Mouse (Mus musculus): Measurements from ENCODE around the gene Gadd45g. TPM values are rescaled to one million over a fixed set of nuclear protein-coding genes. Genes with fewer than 3 reads are reported as not detected.
A peak's percentile ranks its signal among the peaks of the same experiment; 100 is the strongest.

Gadd45g gene
- polyA plus RNA-seq, 1 experiment = 66.9 TPM

DNA sequence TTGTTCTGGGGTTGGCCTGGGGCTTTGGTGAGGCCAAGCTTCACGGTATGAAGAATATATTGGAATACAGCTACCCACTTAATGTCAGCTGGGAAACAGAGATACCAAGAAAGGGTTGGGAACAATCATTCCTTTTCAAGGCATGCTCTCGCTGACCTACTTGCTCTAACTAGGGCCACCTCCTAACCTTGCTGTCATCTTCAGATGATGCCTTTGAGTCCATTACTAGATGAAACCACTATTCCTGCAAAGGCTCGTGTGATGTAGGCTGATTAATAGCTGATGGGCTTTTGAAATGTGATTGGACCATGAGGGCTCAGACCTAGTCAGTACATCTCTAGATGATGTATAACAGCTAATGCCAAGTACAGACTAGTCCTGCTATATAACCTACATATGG, 33.1 kb downstream of the Gadd45g start:
- no peak for TF ChIP-seq POLR2A (IDR thresholded peaks at IDR 0.05; ENCODE audit: low read depth, low read length)
- TF ChIP-seq CTCF (IDR thresholded peaks at IDR 0.05; ENCODE audit: borderline replicate concordance, insufficient read depth, low read length) = no peak
- no peak overlapping the region for H3K27ac ChIP-seq (ENCODE audit: insufficient read depth, low read length)
- H3K4me1 ChIP-seq (ENCODE audit: control insufficient read depth, insufficient read depth, low read length) = peaks cover 4% of the 10 kb centered on the region; the same call in 1 of the 2 replicates
- no peak overlapping the region for H3K4me3 ChIP-seq (ENCODE audit: insufficient read depth, low read length)

DNA sequence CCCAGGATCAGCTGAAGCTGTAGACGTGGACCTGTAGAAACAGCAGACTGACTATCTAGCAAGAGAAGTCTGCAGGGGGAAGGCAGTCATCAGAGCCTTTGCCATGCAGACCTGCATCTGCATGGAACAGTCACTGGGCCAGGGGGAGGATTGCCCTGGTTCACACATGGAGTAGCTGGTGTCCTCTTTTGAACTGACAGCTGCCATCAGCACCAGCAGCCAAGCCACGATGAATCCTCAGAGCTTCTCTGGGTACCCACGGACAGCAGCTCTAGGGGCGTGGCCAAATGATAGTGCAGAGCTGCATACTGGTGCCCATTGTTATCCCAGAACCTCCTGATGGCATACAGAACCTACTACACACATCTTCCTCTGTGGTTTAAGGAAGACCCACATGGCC, 33.5 kb downstream of the Gadd45g start:
- TF ChIP-seq POLR2A (IDR thresholded peaks at IDR 0.05; ENCODE audit: low read depth, low read length) (no peak), CTCF (IDR thresholded peaks at IDR 0.05; ENCODE audit: borderline replicate concordance, insufficient read depth, low read length) (no peak)
- Histone ChIP-seq H3K27ac (ENCODE audit: insufficient read depth, low read length) (no peak overlapping the region), H3K4me3 (ENCODE audit: insufficient read depth, low read length) (no peak overlapping the region), H3K4me1 (ENCODE audit: control insufficient read depth, insufficient read depth, low read length) (peaks cover 4% of the 10 kb centered on the region; the same call in 1 of the 2 replicates)

DNA sequence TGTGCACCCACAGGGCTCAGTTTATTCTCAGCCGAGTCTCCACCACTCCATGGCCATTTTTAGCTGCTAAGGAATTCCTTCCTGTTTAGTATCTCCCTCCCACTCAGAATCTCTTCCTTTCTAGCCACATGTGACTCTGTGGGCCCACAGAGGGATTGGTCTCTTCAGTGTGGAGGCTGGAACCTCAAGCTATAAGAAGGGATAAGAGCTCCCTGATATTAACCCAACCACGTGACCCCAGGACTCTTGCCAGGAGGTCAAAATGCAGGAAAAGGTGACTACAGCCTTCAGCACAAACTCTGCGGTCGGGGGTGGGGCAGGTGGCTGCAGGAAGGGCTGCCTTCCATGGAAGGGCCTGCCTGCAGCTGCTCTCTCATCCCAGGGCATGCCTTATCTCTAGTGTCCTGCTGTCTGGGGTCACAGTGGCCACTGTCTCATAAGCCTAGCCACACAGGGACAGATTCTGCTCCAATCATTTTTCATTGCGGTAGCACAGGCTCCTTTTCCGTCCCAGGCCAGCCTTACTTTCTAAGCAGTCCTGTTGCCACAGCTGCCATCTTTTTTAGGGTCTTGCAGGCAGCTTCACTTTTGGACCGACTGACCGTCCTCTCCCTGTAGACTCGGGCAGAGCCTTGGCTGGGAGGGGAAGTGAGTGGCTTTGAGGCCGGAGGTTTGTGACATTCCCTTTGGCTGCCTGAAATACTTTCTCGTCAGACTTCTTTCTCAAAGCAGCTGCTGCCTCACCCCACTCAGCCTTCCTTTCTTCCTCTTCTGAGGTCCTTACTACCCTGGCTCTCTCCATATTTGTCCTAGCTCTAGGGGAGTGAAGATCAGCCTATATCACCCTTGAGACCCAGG, 35.0 kb downstream of the Gadd45g start:
- TF ChIP-seq POLR2A (IDR thresholded peaks at IDR 0.05; ENCODE audit: low read depth, low read length) = no peak
- TF ChIP-seq CTCF (IDR thresholded peaks at IDR 0.05; ENCODE audit: borderline replicate concordance, insufficient read depth, low read length) = no peak
- H3K27ac ChIP-seq (ENCODE audit: insufficient read depth, low read length) = peak overlapping the region; percentile 15; the same call in 1 of the 2 replicates
- no peak overlapping the region for H3K4me3 ChIP-seq (ENCODE audit: insufficient read depth, low read length)
- peaks cover 12% of the 10 kb centered on the region; the same call in 1 of the 2 replicates for H3K4me1 ChIP-seq (ENCODE audit: control insufficient read depth, insufficient read depth, low read length)

DNA sequence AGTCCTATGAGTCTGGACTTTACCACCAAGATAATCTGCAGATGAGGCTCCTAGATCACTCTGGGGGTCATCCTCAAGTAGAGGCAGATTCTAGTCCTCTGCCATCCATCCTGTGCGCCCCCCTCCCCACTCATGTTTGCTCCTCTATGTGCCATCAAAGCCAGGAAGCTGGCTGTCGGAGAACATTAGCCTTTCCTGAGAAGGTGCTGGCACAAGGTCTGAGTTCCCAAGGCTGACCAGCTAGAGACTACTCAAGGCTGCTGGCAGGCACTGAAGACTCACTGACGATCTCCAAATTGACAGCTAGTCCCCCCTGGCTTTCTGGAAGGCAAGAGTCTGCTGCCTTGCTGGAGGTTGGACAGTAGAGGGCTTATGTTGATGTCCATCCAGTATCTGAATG, 35.7 kb downstream of the Gadd45g start:
- H3K27ac ChIP-seq (ENCODE audit: insufficient read depth, low read length) = peak overlapping the region; percentile 15; the same call in 1 of the 2 replicates
- no peak overlapping the region for H3K4me3 ChIP-seq (ENCODE audit: insufficient read depth, low read length)
- TF ChIP-seq POLR2A (IDR thresholded peaks at IDR 0.05; ENCODE audit: low read depth, low read length) (no peak), CTCF (IDR thresholded peaks at IDR 0.05; ENCODE audit: borderline replicate concordance, insufficient read depth, low read length) (no peak)

DNA sequence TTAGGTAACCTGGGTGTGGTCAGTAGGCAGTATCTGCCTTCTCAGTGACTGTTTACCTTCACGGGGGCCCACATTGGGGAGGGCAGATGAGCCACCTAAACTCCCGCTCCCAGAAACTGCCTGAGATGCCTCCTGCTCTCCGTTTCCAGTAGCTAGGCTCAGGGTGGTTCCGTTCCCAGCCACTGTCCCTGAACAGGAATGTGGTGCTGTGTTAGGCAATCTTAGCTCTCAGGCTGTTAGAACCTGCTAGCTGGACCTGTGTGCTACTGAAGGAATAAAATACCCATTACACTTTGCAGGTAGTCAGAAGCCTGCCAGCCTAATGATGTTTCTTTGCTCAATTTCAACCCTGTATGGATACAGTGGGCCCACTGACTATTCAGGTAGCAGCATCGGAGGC, 37.8 kb downstream of the Gadd45g start:
- no peak overlapping the region for H3K27ac ChIP-seq (ENCODE audit: insufficient read depth, low read length)
- no peak overlapping the region for H3K4me3 ChIP-seq (ENCODE audit: insufficient read depth, low read length)
- peaks cover 17% of the 10 kb centered on the region for H3K4me1 ChIP-seq (ENCODE audit: control insufficient read depth, insufficient read depth, low read length)
- no peak for TF ChIP-seq POLR2A (IDR thresholded peaks at IDR 0.05; ENCODE audit: low read depth, low read length)
- TF ChIP-seq CTCF (IDR thresholded peaks at IDR 0.05; ENCODE audit: borderline replicate concordance, insufficient read depth, low read length) = no peak

More for the DNA sequence above, 35.7 kb downstream of the Gadd45g start:
- H3K4me1 ChIP-seq (ENCODE audit: control insufficient read depth, insufficient read depth, low read length) = peaks cover 16% of the 10 kb centered on the region

DNA sequence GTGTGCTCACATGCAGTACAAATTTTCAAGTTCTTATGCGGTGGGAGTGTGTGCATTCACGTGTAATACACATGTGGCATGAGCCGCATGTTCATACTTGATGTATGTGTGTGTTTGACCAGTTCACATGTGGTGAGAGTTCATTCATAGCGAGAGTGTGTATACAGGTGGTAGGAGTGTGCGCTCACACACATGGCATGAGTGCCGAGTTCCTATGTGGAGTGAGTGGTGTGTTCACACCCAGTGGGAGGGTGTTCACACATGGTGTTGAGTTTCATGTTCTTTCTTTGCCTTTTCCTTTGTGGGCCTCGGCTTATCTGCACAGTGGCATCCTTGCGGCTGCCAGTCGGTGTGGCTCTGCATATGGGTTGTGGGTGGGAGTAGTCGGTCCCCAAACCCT, 39.1 kb downstream of the Gadd45g start:
- Histone ChIP-seq H3K4me1 (ENCODE audit: control insufficient read depth, insufficient read depth, low read length) (peaks cover 17% of the 10 kb centered on the region), H3K4me3 (ENCODE audit: insufficient read depth, low read length) (no peak overlapping the region), H3K27ac (ENCODE audit: insufficient read depth, low read length) (peak overlapping the region; percentile 99)
- TF ChIP-seq POLR2A (IDR thresholded peaks at IDR 0.05; ENCODE audit: low read depth, low read length) (0 out of 2 replicates have a peak, but pooled peaks have one; percentile 16), CTCF (IDR thresholded peaks at IDR 0.05; ENCODE audit: borderline replicate concordance, insufficient read depth, low read length) (no peak)

DNA sequence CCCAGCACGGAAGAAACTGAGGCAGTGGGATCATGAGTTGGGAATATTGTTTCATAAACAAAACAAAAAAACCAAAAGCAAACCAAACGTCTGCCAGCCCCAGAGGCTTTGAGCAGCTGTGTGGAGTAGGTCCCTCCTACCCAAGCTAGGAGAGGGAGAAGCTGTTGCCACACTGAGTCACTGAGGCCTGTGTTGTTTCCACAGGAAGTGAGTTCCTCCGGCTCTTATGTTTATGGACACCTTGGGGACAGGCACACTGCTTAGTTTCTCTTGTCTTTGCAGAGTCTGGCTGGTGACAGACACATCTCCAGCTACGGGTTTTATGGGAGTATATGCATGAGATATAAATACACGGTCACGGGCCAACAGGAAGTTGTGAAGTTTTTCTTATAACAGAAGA, 39.6 kb downstream of the Gadd45g start:
- Histone ChIP-seq H3K4me3 (ENCODE audit: insufficient read depth, low read length) (no peak overlapping the region), H3K4me1 (ENCODE audit: control insufficient read depth, insufficient read depth, low read length) (peaks cover 17% of the 10 kb centered on the region), H3K27ac (ENCODE audit: insufficient read depth, low read length) (peak overlapping the region; percentile 99)
- no peak for TF ChIP-seq POLR2A (IDR thresholded peaks at IDR 0.05; ENCODE audit: low read depth, low read length)
- no peak for TF ChIP-seq CTCF (IDR thresholded peaks at IDR 0.05; ENCODE audit: borderline replicate concordance, insufficient read depth, low read length)

DNA sequence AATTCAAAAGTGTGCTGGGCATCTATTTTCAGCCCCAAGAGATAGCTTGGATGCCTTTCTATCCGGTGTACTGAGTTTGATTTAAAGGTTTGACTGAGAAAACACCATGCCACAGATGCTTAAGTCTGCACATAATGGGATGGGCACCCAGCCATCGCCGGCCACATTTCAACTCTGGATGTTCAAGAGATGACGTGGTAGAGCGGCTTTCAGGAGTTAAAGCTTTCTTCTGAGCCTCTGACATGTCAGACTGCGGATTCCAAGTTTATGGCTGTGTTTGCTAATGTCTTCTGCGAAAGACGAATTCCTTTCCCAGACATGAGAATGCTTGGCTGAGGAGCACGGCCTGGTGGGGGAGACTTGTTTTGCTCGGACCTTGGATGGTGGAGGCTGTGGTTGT, 40.2 kb downstream of the Gadd45g start:
- peak overlapping the region; percentile 99 for H3K27ac ChIP-seq (ENCODE audit: insufficient read depth, low read length)
- no peak for TF ChIP-seq POLR2A (IDR thresholded peaks at IDR 0.05; ENCODE audit: low read depth, low read length)
- H3K4me3 ChIP-seq (ENCODE audit: insufficient read depth, low read length) = no peak overlapping the region
- peaks cover 17% of the 10 kb centered on the region for H3K4me1 ChIP-seq (ENCODE audit: control insufficient read depth, insufficient read depth, low read length)

DNA sequence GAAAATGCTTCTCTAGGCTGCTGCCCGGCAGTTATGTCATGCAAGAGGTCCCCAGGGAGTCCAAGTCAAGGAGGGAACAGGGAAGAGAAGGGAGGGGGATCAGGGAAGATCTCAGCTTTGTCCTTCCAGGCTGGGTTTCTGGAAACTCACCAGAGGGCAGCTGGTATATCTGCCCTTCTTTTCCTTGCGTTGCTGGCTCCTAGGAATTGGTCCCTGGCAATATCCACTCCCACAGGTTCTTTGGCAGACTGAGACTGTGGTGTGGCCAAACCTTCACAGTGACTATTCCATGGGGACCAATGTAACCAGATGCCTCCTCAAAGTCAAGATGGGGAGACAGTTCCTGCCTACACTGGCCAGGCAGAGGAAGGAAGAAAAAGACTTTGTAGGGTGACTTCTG, 41.9 kb downstream of the Gadd45g start:
- no peak overlapping the region for H3K4me3 ChIP-seq (ENCODE audit: insufficient read depth, low read length)
- TF ChIP-seq POLR2A (IDR thresholded peaks at IDR 0.05; ENCODE audit: low read depth, low read length) (no peak), CTCF (IDR thresholded peaks at IDR 0.05; ENCODE audit: borderline replicate concordance, insufficient read depth, low read length) (no peak)
- H3K27ac ChIP-seq (ENCODE audit: insufficient read depth, low read length) = peak overlapping the region; percentile 99; the same call in 1 of the 2 replicates
- peaks cover 17% of the 10 kb centered on the region for H3K4me1 ChIP-seq (ENCODE audit: control insufficient read depth, insufficient read depth, low read length)

DNA sequence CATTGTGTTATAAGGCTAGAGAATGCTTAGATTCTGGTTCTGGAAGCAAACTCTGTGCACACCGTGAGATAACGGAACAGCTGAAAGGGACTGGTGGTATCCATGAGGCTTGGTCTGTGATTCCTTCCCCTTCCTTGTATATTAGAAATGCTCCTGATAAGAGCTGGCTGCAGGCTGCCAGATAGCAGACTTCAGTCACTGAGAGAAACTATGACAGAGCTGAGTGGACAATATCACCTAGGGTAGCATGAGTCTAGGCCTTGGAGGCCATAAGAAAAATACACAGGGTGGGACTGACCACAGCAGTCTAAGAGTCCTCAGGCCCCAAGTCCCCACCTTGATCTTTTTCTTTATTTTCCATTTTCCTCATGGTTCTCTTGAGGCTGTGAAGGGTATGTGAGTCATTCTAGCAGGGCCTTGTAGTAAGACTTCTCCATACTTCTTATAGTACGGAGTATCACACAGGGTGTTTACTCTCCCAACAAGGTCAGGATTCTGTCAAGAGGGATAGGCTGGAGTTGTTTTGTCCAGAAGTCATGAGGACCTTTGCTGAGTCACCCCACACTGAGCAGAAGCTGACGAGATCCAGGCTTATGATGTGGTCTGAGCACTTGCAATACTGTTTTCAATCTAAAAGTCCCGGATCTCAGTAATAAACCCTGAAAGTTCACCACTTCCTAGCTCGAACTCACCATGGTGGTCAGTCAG, 45.5 kb downstream of the Gadd45g start:
- Histone ChIP-seq H3K4me1 (ENCODE audit: control insufficient read depth, insufficient read depth, low read length) (peaks cover 7% of the 10 kb centered on the region), H3K4me3 (ENCODE audit: insufficient read depth, low read length) (no peak overlapping the region), H3K27ac (ENCODE audit: insufficient read depth, low read length) (no peak overlapping the region)
- TF ChIP-seq POLR2A (IDR thresholded peaks at IDR 0.05; ENCODE audit: low read depth, low read length) (no peak), CTCF (IDR thresholded peaks at IDR 0.05; ENCODE audit: borderline replicate concordance, insufficient read depth, low read length) (no peak)
